Mouse (Mus musculus) monocyte, adult 5-6 weeks (primary cell): ENCODE data around the gene Tns3. TPM values are rescaled to one million over a fixed set of nuclear protein-coding genes. Genes with fewer than 3 reads are reported as not detected.

Experiments used
- ATAC-seq: fragments of 153-309, 156-312 bp; replicated peaks from 2 replicates; pipeline ENCODE4 v1.8.0; 2017; ENCODE audit warnings: mild to moderate bottlenecking; ENCODE audit not compliant: low TSS enrichment, insufficient number of reproducible peaks, severe bottlenecking, poor library complexity, low FRiP score
- total RNA-seq: library from RNA; stranded (forward); fragments of 200-1000, 200-491, 200-594 nt; gene quantifications from 3 replicates; pipeline ENCODE4 v1.2.3, GENCODE M21; 2017

Gene Tns3
- total RNA-seq, 1 experiment from 2014 or later, result 6.5 TPM

DNA sequence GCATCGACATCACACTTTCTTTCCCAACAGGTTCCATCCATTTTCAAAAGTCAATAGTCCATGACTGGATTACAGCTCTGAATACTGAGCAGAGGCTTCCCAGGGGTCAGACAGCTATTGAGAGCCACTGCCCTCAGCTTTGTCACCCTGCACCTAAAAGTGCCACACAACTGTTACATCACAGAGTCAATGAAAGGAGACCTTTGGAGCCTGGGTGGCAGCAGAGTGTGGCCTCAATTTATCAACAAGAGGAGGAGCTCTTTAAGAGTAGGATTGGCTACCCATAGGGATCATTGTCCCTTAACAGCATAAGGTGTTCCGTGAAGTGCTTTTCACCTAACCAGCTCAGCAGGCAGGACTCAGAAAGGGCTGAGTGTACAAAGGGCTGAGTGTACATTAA, 154.0 kb downstream of the Tns3 start:
- ATAC-seq, result no peak

DNA sequence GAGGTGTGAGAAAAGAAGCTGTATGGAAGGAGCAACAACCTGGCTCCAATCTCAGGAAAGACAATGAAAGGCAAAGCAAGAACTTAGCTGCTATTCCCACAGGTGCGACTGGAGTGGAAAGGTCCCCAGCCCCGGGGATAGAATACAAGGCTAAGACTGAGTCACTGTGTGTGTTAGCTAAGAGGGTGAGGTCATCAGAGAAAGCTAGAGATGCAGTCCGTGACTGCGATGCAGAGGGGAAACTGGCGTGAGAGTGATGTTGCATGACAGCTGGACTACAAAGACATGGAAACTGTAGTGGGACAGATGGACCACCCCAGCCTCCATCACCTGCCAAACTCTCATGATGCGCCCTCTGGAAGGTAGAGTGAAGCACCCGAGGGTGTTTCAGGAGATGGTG, 154.7 kb downstream of the Tns3 start:
- ATAC-seq, result no peak

DNA sequence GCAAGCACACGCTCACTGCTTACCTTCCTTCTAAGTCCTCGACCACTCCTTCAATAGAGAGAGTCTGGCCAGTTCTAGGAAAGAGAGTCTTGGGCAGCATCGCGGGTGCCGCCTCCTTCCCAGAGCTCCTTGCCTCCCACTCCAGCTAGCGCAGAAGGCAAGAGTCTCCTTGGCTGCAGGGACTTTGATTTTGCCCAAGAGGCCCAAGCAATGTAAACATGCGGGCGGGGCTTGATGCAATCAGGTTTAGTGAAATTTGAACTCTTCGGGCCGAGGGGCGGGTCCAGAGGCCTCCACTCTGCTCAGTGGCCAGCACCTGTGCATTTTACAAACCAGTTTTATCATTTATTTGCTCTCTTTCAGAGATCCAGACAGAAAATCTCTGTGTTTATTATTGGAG, 160.6 kb downstream of the Tns3 start:
- no peak for ATAC-seq

DNA sequence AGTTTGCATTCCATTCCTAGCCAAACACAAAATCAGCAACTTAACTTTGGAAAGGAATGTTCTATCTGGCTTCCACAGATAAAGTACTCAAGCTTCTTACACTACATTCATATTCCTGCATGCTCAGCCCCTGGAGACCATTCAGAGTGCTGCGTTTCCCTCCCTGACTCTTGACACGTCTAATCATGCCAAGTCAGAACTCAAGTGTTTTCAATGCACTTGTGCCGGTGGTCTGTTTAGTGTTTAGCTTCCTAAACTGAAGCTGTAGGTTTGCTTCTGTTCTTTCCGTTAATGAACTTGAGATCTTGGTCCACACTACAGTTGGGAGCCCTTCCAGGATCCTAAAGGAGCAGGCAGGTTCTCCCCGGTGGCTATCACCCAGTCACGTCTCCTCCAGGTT, 163.5 kb downstream of the Tns3 start:
- no peak for ATAC-seq

DNA sequence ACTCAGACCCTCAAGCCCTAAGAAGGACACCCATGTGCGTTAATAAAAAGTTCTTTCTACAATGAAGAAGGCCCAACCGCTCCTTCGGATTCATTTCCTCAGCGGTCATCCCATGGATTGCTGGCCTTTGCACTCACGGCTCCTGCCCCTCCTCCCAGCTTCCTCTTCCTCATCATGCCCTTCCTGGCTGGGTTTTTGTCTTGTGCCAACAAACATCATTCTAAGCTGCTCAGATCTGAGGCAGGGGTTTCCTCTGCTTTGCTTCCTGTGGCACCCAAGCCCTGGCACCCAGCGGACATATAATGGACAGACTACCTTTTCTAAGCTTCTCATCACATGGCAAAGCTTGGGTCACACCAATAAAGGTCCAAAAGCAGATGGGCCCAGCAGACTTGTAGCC, 167.2 kb downstream of the Tns3 start:
- no peak for ATAC-seq

DNA sequence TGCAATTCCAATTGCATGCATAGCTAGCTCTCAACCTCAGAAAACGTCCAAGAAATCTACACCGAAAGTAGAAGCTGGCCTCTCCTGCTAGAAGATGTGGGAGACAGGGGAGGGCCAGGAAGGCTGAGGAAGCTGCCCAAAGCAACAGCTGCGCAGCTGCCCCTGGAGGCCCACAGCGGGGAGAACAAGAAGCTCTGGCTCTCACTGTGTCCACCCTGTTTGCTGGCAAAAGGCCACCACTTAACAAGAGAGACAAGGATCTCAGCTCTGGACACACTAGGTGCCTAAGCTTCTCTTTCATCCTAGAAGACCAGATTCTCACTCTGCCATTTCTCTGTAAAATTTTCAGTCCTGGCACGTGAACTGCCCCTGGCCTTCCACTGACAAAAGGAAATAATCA, 167.6 kb downstream of the Tns3 start:
- ATAC-seq, result no peak

DNA sequence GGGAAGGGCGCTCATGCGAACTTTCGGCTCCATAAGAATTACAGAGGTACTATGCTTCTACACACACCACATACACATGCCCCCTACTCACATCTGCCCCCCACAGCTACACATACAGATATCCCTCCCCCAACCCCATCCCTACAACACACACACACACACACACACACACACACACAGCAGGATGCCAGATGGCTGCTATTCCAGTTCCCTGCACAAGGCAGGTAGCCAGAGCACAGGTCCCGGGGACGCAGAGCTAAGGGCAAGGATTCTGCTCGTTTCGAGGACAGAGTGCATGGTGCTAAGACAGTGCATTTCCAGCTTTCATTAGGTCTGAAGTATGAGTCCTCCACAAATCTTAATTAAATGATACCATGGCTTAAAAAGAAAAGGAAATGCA, 168.5 kb downstream of the Tns3 start:
- ATAC-seq, result no peak

DNA sequence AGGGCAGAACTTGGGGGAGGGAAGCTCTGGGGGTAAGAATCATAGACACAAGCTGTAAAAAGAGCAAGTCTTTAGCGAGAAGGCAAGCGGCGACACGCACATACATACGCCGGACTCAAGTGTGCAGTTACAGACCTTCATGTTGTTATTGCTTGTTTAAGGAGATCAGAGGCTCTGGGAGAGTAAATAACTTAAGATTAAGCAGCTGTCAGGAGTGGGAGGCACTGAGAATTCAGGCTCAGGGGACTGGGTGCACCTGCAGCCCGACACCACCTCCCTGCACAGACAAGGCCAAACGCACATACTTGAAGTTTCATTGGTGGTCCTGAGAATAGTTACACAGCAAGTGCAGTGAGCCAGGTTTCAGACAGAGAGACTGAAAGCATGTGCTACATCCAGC, 169.3 kb downstream of the Tns3 start:
- ATAC-seq, result no peak

DNA sequence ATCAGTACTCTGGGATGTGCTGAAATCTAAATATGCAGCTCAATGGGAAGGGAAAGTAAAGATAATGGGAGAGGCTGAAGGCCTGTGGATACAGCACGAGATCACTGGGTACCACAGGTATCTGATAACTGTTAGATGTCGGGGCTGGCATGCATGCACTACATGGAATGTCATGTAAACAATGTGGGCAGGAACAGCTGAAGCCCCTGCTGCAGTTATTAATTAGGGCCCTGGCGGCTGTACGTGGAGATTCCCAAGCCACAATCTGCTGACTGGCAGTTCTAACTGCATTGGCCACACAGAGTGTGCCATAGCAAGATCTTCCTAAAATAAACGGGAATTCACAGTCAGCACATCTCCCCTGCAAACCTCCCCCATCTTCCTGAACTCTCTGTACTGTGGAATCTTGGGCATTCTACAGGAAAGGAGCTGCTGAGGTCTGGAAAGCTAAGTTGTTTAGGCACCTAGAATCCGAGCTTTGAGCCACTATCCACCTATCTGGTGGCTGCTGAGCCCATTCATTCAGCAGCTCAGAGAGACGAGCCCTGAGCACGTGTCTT, 170.3 kb downstream of the Tns3 start:
- ATAC-seq, result no peak

DNA sequence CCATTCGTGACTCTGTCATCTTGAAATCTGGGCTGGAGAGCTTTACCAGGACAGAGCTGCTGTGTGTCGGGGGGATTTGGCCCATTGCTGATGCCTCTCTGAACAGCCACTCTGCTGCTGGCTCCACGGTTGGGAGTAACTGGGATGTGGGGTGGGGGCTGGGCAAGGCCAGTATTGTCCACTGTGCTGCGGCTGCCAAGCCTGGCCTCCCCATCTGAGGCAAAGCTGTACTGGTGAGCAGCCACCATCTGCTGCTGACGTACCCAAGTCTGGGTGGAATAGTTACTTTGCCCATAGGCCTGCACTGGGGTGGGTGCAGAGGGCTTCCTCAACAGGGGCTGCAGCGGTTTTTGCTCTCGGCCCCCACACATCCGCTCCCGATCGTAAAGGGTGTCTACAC, 172.0 kb downstream of the Tns3 start:
- ATAC-seq, result no peak

DNA sequence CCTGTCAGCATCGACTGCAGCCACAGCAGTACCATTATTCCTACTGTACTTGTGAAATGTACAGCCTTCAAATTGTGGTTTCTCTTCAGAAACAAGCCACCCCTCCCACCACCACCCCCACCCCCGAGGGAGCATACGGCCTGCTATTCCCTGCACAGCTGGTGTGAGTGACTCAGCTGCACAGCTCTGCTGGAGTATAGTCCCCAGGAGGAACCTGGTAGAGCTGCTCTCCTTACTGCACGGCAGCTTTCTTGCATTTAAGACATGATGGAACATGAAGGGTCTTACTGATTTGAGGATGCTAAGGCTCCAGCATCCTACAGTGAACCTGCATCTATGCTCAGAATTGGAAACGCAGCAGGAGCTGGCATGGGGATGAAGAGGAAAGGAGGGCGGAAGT, 176.1 kb downstream of the Tns3 start:
- no peak for ATAC-seq

DNA sequence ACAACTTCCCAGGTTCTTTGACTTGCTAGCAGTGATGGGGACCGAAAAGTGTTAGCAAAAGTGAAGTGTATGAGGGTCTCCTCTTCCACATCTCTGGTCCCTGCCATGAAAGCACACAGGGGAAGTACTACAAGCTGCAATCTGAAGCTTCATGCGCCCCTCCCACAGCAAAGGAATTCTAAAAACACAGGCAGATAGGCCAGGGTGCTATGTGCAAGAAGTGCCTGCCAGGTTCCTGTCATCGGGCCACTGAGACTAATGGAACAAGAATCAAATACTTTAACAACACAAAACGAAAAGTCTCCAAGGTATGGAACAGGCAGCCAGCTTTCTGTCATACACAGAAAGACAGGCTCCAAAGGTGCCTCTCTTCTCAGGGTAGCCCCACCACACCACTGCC, 177.8 kb downstream of the Tns3 start:
- ATAC-seq, result no peak

DNA sequence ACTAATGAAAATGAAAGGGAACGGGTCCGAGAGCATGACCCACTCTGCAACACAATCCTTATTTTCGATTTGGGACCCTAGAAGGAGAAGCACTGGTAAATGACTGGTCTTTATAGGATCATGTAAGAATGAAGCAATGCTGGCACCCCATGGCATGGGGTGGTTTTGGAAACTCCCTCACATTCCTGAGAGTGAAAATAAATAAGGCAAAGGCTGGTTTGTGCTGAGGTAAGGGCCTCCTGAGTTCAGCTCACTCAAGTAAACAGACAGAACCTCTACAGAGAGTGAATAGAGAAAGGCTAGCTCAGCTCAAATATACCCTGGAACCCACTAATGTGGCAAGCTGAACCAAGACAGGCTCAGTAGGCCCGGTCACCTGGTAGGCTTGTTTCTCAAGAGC, 179.8 kb downstream of the Tns3 start:
- ATAC-seq, result no peak

DNA sequence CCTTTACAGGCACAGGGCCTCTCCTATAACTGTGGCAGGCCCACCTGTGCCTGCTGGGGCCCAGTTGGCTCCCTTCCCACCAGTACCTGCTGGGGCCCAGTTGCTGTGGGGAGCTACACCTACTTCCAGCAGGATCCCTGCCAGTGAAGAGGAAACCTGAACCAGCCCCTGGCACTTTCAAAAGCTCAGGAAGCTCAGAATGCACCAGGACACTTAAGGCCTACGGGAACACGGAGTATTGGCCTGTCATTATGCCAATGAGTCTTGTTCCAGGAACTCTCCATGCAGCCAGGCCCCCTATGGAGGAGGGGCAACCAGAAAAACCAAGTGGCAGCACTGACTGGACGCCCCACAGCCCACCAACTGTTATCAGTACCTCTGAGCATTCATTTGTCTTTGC, 181.6 kb downstream of the Tns3 start:
- no peak for ATAC-seq

DNA sequence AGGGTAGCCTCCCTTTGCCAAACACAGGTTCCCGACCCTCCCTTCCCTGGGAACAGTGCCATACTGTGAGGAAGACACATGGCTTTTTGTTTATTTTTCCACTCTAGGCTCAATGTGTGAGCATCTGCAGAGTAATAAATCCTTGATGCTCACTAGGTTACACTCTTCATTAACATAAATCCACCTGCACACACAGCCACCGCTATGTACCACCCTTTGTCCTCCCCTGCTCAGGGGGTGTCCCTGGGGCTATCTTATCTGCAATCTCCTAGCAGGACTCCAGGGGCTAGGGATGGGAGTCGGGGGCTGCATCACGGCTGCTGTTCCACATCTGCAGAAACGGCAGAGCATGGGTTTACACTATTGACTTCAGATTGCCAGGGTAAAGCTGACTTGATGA, 182.4 kb downstream of the Tns3 start:
- ATAC-seq, result no peak

DNA sequence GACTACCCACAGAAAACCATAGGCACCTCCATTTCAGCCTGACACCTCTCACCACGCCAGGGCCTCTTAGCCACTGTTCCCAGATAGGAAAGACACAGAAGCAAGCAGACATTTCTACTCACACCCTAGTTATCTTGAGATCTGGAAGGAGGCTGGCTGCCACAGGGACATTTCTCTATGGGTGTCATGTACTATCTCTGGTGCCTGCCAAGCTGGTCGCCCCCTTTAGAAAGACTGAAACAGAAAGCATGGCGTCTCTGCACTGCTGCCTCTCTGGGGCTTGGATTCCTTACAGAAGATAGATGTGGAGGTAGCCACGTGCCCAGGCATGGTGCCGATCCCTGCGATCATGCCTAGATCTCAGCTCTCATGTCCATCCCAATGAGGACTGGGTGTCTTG, 182.8 kb downstream of the Tns3 start:
- ATAC-seq, result no peak

DNA sequence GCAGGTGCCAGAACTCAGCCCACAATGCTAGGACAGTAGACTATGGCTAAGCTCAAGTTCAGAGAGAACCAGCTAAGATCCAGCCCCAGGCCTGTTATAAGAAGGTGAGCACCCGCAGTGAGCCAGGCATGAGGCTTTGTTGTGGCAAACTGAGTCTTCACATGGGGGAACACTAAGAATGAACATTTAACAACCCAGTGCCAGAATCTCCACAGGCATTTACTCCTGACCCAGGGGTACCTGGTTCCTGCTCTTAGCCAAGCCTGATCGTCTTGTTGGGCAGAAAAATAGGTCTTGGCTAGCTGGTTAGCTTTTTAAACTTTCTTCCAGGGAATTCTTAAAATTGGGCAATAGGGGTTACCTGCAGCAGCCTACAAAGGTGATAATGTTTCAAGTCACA, 184.5 kb downstream of the Tns3 start:
- no peak for ATAC-seq

DNA sequence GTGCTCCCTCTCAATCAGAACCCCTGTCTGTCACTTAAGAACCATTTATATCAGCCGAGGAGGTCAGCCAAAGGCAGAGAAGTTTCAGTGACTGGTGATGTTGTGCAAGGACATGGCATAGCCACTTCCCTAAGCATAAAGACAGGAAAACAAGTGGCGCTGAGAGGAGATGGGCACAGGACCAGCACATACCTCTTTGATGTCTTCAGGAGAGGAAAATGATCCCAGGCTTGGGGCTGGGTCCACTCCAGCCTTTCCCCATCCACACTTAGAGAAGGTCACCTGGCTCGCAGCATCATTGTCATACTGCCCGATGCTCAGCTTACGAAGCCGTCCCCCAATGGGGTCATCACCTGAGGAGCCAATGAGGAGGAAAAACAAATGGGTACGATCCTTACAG, 185.0 kb downstream of the Tns3 start:
- no peak for ATAC-seq

DNA sequence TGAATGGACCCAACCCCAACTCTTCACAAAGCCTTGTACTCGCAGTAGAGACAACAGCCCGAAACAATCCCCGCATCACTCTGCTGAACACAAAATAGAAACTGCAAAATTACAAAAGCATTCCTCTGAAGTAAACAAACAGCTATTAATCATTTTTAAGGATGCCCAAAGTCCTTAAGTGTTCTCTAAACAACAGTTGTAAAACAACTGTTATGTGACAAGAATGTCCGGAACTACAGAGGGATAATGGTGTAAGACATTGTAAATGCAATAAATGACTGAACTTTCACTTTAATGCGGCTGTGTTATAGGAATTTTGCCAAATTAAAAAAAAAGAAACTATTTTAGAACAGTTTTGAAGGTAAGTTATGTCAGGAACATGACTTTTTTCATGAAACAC, 190.7 kb downstream of the Tns3 start:
- ATAC-seq, result no peak

DNA sequence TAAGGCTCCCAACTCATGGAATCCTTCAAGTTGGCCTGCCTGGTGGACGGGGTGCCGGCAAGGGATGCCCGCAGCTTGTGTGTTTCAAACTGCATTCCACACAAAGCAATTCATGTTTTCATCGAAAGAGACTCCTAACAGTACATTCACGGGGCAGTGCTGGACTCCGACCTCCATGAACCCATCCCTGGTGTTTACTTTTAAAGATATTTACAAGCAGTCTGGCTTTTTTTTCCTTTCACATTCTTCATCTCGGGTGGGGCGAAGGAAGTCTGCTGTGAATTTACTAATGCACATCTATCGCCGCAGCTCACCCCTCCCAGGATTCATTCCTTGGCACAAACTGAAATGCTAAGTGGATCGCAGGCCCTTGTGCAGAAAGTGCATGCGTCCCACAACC, 191.9 kb downstream of the Tns3 start:
- ATAC-seq, result no peak

DNA sequence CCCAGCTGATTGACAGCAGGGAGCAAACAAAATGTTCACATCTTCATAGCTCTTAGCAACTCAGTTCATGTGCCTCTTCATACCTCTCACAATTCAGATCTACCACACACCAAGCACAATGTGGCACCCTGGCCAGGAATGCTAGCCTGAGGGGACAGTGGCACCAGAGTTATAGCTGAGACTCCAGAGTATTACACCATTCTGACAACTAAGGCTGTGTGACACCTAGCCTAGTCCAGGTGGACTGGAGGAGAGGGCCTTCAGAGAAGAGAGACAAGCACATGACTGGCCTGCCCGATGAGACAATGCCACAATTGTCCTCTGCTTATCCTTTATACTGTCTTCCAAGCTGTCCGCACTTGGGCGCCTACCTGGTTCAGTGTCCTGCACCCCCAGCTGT, 192.8 kb downstream of the Tns3 start:
- ATAC-seq, result no peak

DNA sequence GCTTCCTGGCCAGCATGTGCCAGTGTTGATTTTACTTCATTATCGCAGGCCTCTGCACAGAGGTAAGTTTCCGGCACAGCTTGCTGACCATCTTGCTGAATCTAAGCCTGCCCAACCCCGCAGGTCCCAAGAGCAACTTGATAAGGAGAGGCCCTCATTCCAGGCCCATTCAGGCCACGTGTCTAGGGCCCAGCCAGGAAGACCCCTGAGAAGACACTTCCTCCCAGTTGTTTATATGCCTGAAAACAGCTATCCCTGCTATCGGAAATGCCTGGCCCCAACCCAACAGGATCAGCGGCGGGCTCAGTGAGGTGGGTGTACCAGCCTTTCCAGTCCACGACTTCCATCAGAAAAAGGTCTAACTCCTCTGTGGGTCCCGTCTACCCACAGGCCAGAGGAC, 194.8 kb downstream of the Tns3 start:
- no peak for ATAC-seq
